Mouse (Mus musculus): ENCODE measurements around the gene Mas1. TPM values are rescaled to one million over a fixed set of nuclear protein-coding genes. Genes with fewer than 3 reads are reported as not detected.

The Mas1 gene
- polyA plus RNA-seq, 1 experiment from 2014 or later, result 0.36 TPM

DNA sequence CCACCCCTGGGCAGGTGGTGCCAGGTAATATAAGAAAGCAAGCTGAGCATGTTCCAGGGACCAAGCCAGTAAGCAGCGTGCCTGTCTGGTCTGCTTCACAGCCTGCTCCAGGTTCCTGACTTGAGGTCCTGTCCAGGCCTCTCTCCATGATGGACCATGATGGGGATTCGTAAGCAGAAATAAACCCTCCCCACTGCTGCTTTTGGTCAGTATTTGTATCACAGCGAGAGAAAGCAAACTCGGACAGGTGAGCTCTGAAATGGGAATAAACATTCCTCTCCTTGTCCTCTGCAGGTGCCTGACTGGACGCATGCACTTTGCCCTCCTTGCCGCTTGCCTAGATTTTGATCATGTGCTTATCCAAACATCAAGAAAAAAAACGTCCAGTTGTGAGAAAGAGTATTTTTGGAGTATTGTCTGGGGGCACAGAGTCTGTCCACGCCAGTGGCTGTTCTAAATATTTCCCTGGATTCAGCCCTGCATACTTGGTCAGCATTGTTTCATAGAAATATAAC, 8.9 kb downstream of the Mas1 start:
- no peak for ATAC-seq (replicated peaks; ENCODE audit: low FRiP score)
- no peaks in the 10 kb centered on the region for H3K9me3 ChIP-seq (ENCODE audit: control insufficient read depth, low read length)
- no peak overlapping the region for H3K27ac ChIP-seq (ENCODE audit: low read depth, low read length)
- no peak overlapping the region for H3K4me2 ChIP-seq
- no peak overlapping the region for H3K4me3 ChIP-seq (ENCODE audit: low read depth, low read length)
- H3K9ac ChIP-seq (ENCODE audit: low read depth, low read length), result no peak overlapping the region
- DNase-seq (ENCODE audit: low spot score), result no peak
- H3K27me3 ChIP-seq (replicated peaks; ENCODE audit: control insufficient read depth, insufficient read depth, low read length), result no peaks in the 10 kb centered on the region
- 69% methylated on average over 8 of the region's 8 CpGs for WGBS
- H3K4me1 ChIP-seq (replicated peaks; ENCODE audit: control insufficient read depth, insufficient read depth, low read length), result no peaks in the 10 kb centered on the region
- no peaks in the 10 kb centered on the region for H3K36me3 ChIP-seq (ENCODE audit: control insufficient read depth, insufficient read depth, low read length)

- no peak overlapping the region for H3K4me3 ChIP-seq (ENCODE audit: low read depth, low read length)
- H3K9ac ChIP-seq (ENCODE audit: low read depth, low read length), result no peak overlapping the region
- ATAC-seq (replicated peaks; ENCODE audit: low FRiP score) (no peak), DNase-seq (ENCODE audit: low spot score) (no peak)
- no peaks in the 10 kb centered on the region for H3K27me3 ChIP-seq (replicated peaks; ENCODE audit: control insufficient read depth, insufficient read depth, low read length)
- no peaks in the 10 kb centered on the region for H3K36me3 ChIP-seq (ENCODE audit: control insufficient read depth, insufficient read depth, low read length)
- no peaks in the 10 kb centered on the region for H3K4me1 ChIP-seq (replicated peaks; ENCODE audit: control insufficient read depth, insufficient read depth, low read length)
- no peak overlapping the region for H3K4me2 ChIP-seq
- 39% methylated on average over 4 of the region's 4 CpGs for WGBS
- H3K27ac ChIP-seq (ENCODE audit: low read depth, low read length), result no peak overlapping the region
- H3K9me3 ChIP-seq (ENCODE audit: control insufficient read depth, low read length), result no peaks in the 10 kb centered on the region
Observed at GRCm38 (mm10) chr17:12858072-12858471, 9.9 kb downstream of the Mas1 start.

DNA sequence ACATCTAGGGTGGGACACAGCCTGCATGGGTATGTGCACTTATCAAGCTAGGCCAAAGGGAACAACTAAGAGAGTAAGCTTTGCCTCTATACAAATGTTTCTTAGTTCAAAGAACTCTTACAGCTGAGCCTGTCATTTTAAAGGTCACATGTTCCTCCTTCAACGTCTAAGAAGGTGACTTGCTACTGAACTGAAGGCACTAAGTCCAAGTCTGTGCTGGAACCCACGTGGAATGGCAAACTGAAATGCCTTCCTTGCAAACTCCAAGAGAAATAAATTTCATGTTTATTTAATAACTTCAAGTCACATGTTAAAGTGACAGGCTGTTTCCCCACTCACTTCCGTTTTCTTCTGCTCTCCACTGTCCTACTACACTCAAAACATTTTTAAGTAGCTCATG, 10.5 kb downstream of the Mas1 start:
- DNase-seq (ENCODE audit: low spot score), result no peak
- WGBS, result 47% methylated on average over 3 of the region's 3 CpGs
- Histone ChIP-seq H3K4me2 (no peak overlapping the region), H3K9me3 (ENCODE audit: control insufficient read depth, low read length) (no peaks in the 10 kb centered on the region), H3K9ac (ENCODE audit: low read depth, low read length) (no peak overlapping the region), H3K4me3 (ENCODE audit: low read depth, low read length) (no peak overlapping the region), H3K27me3 (replicated peaks; ENCODE audit: control insufficient read depth, insufficient read depth, low read length) (no peaks in the 10 kb centered on the region), H3K4me1 (replicated peaks; ENCODE audit: control insufficient read depth, insufficient read depth, low read length) (no peaks in the 10 kb centered on the region), H3K27ac (ENCODE audit: low read depth, low read length) (no peak overlapping the region), H3K36me3 (ENCODE audit: control insufficient read depth, insufficient read depth, low read length) (no peaks in the 10 kb centered on the region)
- ATAC-seq (replicated peaks; ENCODE audit: low FRiP score), result no peak

DNA sequence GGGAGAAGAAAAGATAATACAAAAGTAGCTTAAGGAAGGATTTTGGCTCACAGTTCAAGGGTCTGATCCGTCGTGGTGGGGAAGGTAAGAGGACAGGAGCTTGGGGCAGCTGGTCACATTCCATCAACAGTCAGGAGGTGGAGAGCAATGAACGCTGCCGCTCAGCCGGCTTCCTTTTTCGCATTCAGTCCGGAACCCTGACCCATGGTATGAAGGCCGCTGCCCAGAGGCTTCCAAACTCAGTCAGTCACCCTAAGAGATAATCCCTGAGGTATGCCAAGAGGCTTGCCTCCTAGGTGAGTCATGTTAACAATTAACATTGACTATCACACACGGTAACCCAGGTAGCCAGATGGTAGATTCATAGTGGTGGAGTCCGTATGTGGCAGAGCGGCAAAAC, 13.6 kb downstream of the Mas1 start:
- H3K9me3 ChIP-seq (ENCODE audit: control insufficient read depth, low read length), result no peaks in the 10 kb centered on the region
- 0 out of 2 replicates have a peak, but pooled peaks cover 3% of the 10 kb centered on the region for H3K27me3 ChIP-seq (replicated peaks; ENCODE audit: control insufficient read depth, insufficient read depth, low read length)
- DNase-seq (ENCODE audit: low spot score) (no peak), ATAC-seq (replicated peaks; ENCODE audit: low FRiP score) (no peak)
- no peak overlapping the region for H3K4me3 ChIP-seq (ENCODE audit: low read depth, low read length)
- WGBS, result 89% methylated on average over 11 of the region's 11 CpGs
- no peaks in the 10 kb centered on the region for H3K4me1 ChIP-seq (replicated peaks; ENCODE audit: control insufficient read depth, insufficient read depth, low read length)
- H3K36me3 ChIP-seq (ENCODE audit: control insufficient read depth, insufficient read depth, low read length), result no peaks in the 10 kb centered on the region
- H3K4me2 ChIP-seq, result no peak overlapping the region
- no peak overlapping the region for H3K9ac ChIP-seq (ENCODE audit: low read depth, low read length)
- no peak overlapping the region for H3K27ac ChIP-seq (ENCODE audit: low read depth, low read length)

DNA sequence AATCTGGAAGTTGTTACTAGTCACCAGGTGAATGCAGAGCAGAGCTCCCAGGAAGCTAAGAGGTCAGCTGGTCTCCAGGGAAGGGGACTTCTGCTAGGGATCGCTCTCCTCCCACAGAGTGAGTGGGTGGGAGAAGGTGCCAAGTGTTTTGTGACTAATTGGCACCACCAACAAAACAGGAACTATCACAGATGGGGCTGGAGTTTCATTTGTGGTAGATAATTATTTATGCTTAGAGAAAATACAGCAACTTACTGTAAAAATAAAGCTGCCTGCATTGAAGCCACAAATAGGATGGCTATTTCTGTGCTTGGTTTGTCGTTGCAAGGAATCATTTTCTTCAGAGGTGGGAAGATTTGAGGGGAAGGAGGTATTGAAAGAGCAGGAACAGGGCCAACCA, 14.1 kb downstream of the Mas1 start:
- Histone ChIP-seq H3K9ac (ENCODE audit: low read depth, low read length) (no peak overlapping the region), H3K4me1 (replicated peaks; ENCODE audit: control insufficient read depth, insufficient read depth, low read length) (no peaks in the 10 kb centered on the region), H3K4me3 (ENCODE audit: low read depth, low read length) (no peak overlapping the region), H3K9me3 (ENCODE audit: control insufficient read depth, low read length) (no peaks in the 10 kb centered on the region), H3K27ac (ENCODE audit: low read depth, low read length) (no peak overlapping the region), H3K4me2 (no peak overlapping the region), H3K27me3 (replicated peaks; ENCODE audit: control insufficient read depth, insufficient read depth, low read length) (0 out of 2 replicates have a peak, but pooled peaks cover 3% of the 10 kb centered on the region), H3K36me3 (ENCODE audit: control insufficient read depth, insufficient read depth, low read length) (no peaks in the 10 kb centered on the region)
- DNase-seq (ENCODE audit: low spot score), result no peak
- whole genome bisulfite sequencing, result 78% methylated on average over 2 of the region's 2 CpGs
- no peak for ATAC-seq (replicated peaks; ENCODE audit: low FRiP score)

DNA sequence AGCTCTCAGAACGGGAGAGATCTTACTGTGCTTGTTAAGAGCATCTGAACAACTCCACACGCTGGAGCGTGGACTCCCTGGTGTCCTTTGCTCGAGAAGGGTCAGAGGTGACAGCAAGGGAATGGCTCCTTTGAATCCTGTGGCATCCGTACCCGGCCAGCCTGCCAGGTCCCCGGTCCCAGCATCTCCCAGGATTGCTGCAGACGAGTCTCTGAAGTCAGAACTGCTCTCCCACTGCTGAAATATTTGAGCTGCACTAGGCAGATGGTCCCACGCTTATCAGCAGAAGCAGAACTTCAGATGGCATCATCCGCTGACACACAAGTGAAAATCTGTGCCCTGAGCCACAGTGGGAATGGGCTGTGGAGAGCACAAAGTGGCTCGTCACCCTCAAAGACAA, 16.3 kb downstream of the Mas1 start:
- H3K9ac ChIP-seq (ENCODE audit: low read depth, low read length), result no peak overlapping the region
- 0 out of 2 replicates have a peak, but pooled peaks cover 3% of the 10 kb centered on the region for H3K27me3 ChIP-seq (replicated peaks; ENCODE audit: control insufficient read depth, insufficient read depth, low read length)
- no peak overlapping the region for H3K4me3 ChIP-seq (ENCODE audit: low read depth, low read length)
- ATAC-seq (replicated peaks; ENCODE audit: low FRiP score) (no peak), DNase-seq (ENCODE audit: low spot score) (no peak)
- no peak overlapping the region for H3K27ac ChIP-seq (ENCODE audit: low read depth, low read length)
- H3K36me3 ChIP-seq (ENCODE audit: control insufficient read depth, insufficient read depth, low read length), result no peaks in the 10 kb centered on the region
- no peaks in the 10 kb centered on the region for H3K9me3 ChIP-seq (ENCODE audit: control insufficient read depth, low read length)
- 71% methylated on average over 11 of the region's 11 CpGs for whole genome bisulfite sequencing
- H3K4me2 ChIP-seq, result no peak overlapping the region
- no peaks in the 10 kb centered on the region for H3K4me1 ChIP-seq (replicated peaks; ENCODE audit: control insufficient read depth, insufficient read depth, low read length)

GRCm38 (mm10) chr17:12849778-12850382, 18.1 kb downstream of the Mas1 start:
- Histone ChIP-seq H3K4me3 (ENCODE audit: low read depth, low read length) (no peak overlapping the region), H3K4me1 (replicated peaks; ENCODE audit: control insufficient read depth, insufficient read depth, low read length) (no peaks in the 10 kb centered on the region), H3K4me2 (no peak overlapping the region), H3K36me3 (ENCODE audit: control insufficient read depth, insufficient read depth, low read length) (no peaks in the 10 kb centered on the region), H3K9ac (ENCODE audit: low read depth, low read length) (no peak overlapping the region), H3K9me3 (ENCODE audit: control insufficient read depth, low read length) (no peaks in the 10 kb centered on the region), H3K27ac (ENCODE audit: low read depth, low read length) (no peak overlapping the region), H3K27me3 (replicated peaks; ENCODE audit: control insufficient read depth, insufficient read depth, low read length) (peaks cover 3% of the 10 kb centered on the region; the same call in 1 of the 2 replicates)
- 75% methylated on average over 8 of the region's 8 CpGs for WGBS
- DNase-seq (ENCODE audit: low spot score), result no peak
- no peak for ATAC-seq (replicated peaks; ENCODE audit: low FRiP score)

DNA sequence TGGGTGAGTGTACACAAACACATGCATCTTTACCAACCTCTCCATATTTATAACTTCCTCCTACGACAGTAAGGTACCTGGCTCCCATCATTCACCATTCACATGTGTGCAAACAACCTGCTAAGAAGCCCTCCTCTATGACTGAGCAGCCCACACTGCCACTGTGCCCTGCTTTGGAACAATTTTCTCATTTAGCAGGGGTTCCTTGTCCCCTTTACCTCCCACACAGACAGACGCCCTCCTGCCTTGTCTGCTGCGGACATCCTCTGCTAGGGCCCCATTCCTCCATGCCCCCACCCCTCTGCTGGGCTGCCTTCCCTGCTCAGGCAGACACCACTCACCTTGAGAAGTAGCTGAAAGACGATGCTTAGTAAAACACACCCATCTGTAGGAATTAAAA, 20.2 kb downstream of the Mas1 start:
- H3K9me3 ChIP-seq (ENCODE audit: control insufficient read depth, low read length), result no peaks in the 10 kb centered on the region
- H3K36me3 ChIP-seq (ENCODE audit: control insufficient read depth, insufficient read depth, low read length), result no peaks in the 10 kb centered on the region
- H3K9ac ChIP-seq (ENCODE audit: low read depth, low read length), result no peak overlapping the region
- no peak for ATAC-seq (replicated peaks; ENCODE audit: low FRiP score)
- peaks cover 3% of the 10 kb centered on the region; the same call in 1 of the 2 replicates for H3K27me3 ChIP-seq (replicated peaks; ENCODE audit: control insufficient read depth, insufficient read depth, low read length)
- H3K4me1 ChIP-seq (replicated peaks; ENCODE audit: control insufficient read depth, insufficient read depth, low read length), result no peaks in the 10 kb centered on the region
- WGBS, result 61% methylated on average over 4 of the region's 4 CpGs
- no peak overlapping the region for H3K4me2 ChIP-seq
- no peak for DNase-seq (ENCODE audit: low spot score)
- no peak overlapping the region for H3K27ac ChIP-seq (ENCODE audit: low read depth, low read length)
- no peak overlapping the region for H3K4me3 ChIP-seq (ENCODE audit: low read depth, low read length)

DNA sequence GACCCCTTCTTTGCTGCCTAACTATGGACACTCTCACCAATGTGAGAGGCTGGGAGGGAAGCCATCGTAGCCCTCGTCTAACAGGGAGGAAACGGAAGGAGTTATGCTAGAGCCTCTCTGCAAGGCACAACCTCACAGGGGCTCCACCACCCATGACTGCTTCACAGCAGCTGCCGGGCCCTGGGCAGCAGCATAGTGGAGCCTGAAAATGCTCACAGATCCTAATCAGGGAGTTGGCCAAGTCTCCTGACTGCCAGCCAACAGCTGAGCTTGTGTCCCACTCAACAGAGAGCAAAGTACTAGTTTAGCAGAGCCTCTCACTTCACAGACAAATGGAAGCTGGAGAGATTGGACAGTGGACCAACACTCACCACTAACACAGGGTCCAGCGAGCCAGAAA, 21.5 kb downstream of the Mas1 start:
- no peaks in the 10 kb centered on the region; the same call in 1 of the 2 replicates for H3K27me3 ChIP-seq (replicated peaks; ENCODE audit: control insufficient read depth, insufficient read depth, low read length)
- H3K4me3 ChIP-seq (ENCODE audit: low read depth, low read length), result no peak overlapping the region
- DNase-seq (ENCODE audit: low spot score) (no peak), ATAC-seq (replicated peaks; ENCODE audit: low FRiP score) (no peak)
- H3K36me3 ChIP-seq (ENCODE audit: control insufficient read depth, insufficient read depth, low read length), result no peaks in the 10 kb centered on the region
- H3K4me2 ChIP-seq, result no peak overlapping the region
- WGBS, result 69% methylated on average over 5 of the region's 5 CpGs
- H3K9ac ChIP-seq (ENCODE audit: low read depth, low read length), result no peak overlapping the region
- no peaks in the 10 kb centered on the region for H3K9me3 ChIP-seq (ENCODE audit: control insufficient read depth, low read length)
- no peaks in the 10 kb centered on the region for H3K4me1 ChIP-seq (replicated peaks; ENCODE audit: control insufficient read depth, insufficient read depth, low read length)
- no peak overlapping the region for H3K27ac ChIP-seq (ENCODE audit: low read depth, low read length)

All from liver, embryonic 11.5 days (tissue).